Mouse (Mus musculus) olfactory bulb, adult 2 months (tissue): ENCODE data around the gene Gm43191. TPM values are rescaled to one million over a fixed set of nuclear protein-coding genes. Genes with fewer than 3 reads are reported as not detected.
A peak's percentile ranks its signal among the peaks of the same experiment; 100 is the strongest.

Experiments
- H3K27ac ChIP-seq: fragments of 200-500 bp; 2 replicates; pipeline ENCODE4 v1.5.1; 2012; ENCODE audit warnings: low read depth, low read length; ENCODE audit not compliant: insufficient read depth
- H3K4me1 ChIP-seq: fragments of 200-500 bp; 2 replicates; pipeline ENCODE4 v1.6.1; 2012; ENCODE audit warnings: low read length; ENCODE audit not compliant: control insufficient read depth, insufficient read depth
- H3K4me3 ChIP-seq: fragments of 200-500 bp; 2 replicates; pipeline ENCODE4 v1.5.1; 2012; ENCODE audit warnings: mild to moderate bottlenecking, low read depth, low read length, moderate library complexity; ENCODE audit not compliant: insufficient read depth
- CTCF ChIP-seq: fragments of 200-500 bp; IDR thresholded peaks from 2 replicates; pipeline ENCODE4 v1.5.1; 2012; ENCODE audit warnings: low read depth, mild to moderate bottlenecking, low read length, moderate library complexity; ENCODE audit not compliant: insufficient read depth
- POLR2A ChIP-seq: fragments of 200-500 bp; IDR thresholded peaks from 2 replicates; pipeline ENCODE4 v1.6.1; 2012; ENCODE audit warnings: mild to moderate bottlenecking, low read depth, low read length, moderate library complexity; ENCODE audit not compliant: insufficient read depth
- WGBS: fragments of 180-500 bp; shearing (Covaris S2); methylation state at CpG from one replicate; pipeline ENCODE4 v1.1.7; 2018; 5-methylcytosine and 5-hydroxymethylcytosine counted together
- polyA plus RNA-seq: library from polyadenylated mRNA; stranded (reverse); fragments of >200 nt; gene quantifications from 2 replicates; pipeline ENCODE4 v1.2.4, GENCODE M21; 2012; ENCODE audit warnings: low replicate concordance; ENCODE audit not compliant: missing spikeins, insufficient read depth, insufficient read length

Gm43191 gene
- polyA plus RNA-seq, 1 experiment = not detected

DNA sequence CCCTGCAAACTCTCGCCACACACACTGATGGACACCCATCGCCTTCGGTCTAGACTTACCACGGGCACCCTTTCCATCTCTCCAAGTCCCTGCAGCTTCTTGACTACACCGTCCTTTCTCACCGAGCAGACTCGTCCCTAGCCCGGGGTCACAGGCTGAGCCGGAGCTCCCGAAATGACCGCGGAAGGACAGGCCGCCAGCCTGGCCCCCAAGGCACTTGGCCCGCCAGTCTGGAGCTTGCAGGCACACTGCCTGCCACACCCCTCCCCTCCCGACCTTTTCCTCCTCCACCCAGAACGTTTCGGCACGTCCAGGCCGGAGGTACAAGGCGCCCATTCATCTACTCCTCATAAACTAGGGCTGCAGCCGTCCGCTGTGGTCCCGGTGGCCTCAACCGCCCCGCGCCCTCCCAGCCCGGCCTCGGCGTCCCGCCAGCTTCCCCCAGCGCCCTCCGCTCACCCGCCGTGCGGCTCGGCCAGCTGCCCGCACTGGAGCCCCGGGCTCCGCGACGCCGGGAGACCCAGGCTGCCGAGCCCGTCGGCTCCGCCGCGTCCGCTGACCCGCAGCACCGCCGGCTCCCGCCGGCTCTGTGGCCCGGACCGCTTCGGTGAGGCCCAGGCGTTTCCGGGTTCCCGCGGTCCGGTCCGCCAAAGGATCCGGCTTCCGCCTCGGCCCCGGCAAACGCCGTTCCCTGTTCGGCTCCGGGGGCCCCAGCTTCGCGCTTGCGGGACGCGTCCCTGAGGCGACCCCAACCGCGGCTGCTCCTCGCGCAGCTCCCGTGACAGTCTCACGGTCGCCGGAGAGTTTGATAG is 30.8 kb upstream of the Gm43191 start:
- Histone ChIP-seq H3K27ac (no peak overlapping the region), H3K4me1 (peaks cover 6% of the 10 kb centered on the region), H3K4me3 (peak overlapping the region; percentile 74)
- 0 out of 2 replicates have a peak, but pooled peaks have one; percentile 56 for TF ChIP-seq POLR2A
- TF ChIP-seq CTCF = no peak
- under 1% methylated on average over 85 of the region's 85 CpGs for WGBS

DNA sequence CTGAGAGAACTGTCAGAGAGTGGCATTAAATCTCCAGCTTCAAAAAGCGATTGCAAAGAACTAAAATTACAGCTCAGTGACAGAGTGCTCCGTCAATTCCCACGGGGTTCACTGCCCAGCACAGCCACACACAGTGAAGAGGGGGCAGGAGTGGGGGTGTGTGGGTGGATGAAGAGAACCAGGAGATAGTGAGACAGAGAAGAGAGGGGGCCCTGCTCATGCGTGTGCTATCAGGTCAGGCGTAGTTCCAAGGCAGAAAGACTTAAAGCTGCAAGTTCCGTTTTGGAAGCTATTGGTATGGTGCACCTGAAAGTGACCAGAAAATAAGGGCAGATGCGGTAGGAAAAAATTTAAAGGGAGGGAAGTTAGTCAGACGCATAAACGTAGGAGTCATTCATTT is 29.9 kb upstream of the Gm43191 start:
- no peak overlapping the region for H3K27ac ChIP-seq
- peaks cover 6% of the 10 kb centered on the region for H3K4me1 ChIP-seq
- 56% methylated on average over 9 of the region's 9 CpGs for WGBS
- no peak overlapping the region for H3K4me3 ChIP-seq
- TF ChIP-seq CTCF = no peak
- TF ChIP-seq POLR2A = no peak

DNA sequence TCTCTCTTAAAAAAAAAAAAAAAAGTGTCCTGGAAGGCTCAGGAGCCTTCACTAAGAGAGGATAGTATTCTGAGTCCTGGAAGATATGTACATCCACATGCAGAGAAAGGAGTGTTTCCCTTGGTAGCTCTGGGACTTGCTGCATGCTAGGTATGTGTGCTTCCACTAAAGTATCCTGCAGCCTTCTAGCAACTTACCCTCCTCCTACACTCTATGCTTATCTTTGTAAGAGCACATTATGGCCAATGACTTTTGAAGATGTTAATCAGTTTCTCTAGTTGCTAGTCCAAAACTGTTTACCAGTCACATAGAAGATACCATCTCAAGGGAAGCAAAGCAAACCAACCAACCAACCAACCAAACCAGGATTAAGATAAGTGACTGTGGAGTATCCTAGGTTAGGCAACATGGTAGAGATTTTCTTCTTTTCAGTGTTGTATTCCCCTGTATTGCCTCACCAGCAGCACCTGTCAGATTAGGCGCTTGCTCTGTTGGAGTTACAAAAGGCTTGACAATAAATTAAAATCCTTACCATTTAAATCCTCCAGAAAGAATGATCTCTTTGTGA is 24.7 kb upstream of the Gm43191 start:
- Histone ChIP-seq H3K4me3 (no peak overlapping the region), H3K4me1 (no peaks in the 10 kb centered on the region; the same call in 1 of the 2 replicates), H3K27ac (no peak overlapping the region)
- 92% methylated on average over 1 of the region's 1 CpGs for WGBS
- no peak for TF ChIP-seq CTCF
- no peak for TF ChIP-seq POLR2A

DNA sequence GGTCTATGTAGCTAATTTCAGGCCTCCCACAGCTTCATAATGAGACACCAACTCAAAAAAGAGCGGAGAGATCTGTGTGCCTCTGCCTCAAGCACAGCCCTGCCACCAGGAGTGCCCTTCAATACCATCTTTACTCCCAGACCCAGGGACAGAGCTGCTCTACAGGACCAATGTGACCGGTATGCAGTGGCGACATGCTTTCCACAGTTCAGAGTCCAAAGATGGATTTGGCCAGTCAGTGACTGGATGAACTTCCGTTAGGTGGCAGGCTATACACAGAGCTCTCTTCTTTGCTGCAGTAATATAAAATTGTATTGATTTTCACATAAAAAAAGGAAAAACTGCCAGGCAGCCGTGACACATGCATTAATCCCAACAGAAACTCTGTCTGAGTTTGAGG is 22.8 kb upstream of the Gm43191 start:
- WGBS = 93% methylated on average over 5 of the region's 5 CpGs
- no peak for TF ChIP-seq POLR2A
- TF ChIP-seq CTCF = no peak
- no peak overlapping the region for H3K27ac ChIP-seq
- no peaks in the 10 kb centered on the region for H3K4me1 ChIP-seq
- H3K4me3 ChIP-seq = no peak overlapping the region

DNA sequence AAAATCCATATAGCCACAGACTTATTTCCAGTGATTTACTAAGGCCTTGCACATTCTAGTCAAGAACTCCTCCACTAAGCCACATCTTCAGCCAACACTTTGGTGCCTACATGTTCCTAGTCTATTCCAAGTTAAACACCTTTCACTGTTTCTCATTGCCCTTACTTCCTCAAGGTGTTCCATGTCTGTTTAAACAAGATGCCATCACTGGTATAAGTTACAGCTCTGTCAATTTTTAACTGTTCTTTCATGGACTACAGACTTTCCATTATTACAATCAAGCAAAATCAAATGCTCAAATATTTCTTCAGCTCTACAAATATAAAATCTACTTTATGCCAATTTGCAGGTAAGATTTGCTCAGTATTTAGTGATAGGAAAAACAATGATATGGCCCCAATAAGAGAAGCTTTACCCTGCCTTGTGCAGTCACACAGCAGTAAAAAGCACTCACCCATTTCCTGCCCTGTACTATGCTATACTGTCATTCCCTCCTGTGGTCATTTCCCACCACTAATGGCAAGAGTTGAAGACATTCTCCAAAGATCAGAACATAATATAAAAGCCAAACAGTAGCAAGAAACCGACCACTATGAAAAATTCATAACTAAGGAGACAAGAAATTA is 21.7 kb upstream of the Gm43191 start:
- 90% methylated on average over 1 of the region's 1 CpGs for WGBS
- no peak for TF ChIP-seq CTCF
- no peak for TF ChIP-seq POLR2A
- Histone ChIP-seq H3K27ac (no peak overlapping the region), H3K4me3 (no peak overlapping the region), H3K4me1 (no peaks in the 10 kb centered on the region)

DNA sequence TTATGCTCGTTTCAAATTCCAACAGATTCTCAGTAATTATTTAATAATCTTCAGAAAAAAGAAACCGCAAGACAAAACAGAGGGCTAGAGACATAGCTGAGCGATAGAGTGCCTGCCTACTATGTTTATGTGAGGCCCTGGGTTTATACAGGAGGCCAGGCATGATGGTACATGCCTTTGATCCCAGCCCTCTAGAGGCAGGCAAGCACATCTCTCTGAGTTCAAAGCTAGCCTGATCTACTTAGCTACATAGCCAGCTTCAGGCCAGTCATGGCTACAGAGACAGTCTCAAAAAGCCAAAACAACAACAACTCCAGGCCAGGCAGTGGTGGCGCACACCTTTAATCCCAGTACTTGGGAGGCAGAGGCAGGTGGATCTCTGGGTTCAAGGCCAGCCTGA is 20.5 kb upstream of the Gm43191 start:
- TF ChIP-seq POLR2A (no peak), CTCF (no peak)
- Histone ChIP-seq H3K4me1 (no peaks in the 10 kb centered on the region), H3K27ac (no peak overlapping the region), H3K4me3 (no peak overlapping the region)
- WGBS = 94% methylated on average over 4 of the region's 4 CpGs

DNA sequence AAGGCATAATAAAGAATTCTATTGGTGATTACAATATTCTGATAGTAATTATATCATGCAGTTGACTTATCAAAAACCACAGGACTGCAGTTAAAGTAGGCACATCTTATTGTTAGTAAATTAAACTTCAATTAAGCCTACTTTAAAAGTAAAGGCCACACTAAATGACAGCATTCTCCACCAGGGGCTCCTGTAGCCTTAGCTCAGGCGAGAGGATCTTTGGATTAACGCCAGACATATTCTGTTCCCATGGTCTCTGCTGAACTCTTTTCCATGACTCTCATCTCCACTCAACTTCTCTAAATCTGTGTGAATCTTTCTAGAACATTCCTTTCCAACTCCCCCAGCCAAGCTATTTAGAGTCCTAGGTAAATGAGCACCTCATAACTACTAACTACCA is 17.7 kb upstream of the Gm43191 start:
- 60% methylated on average over 2 of the region's 2 CpGs for WGBS
- no peak for TF ChIP-seq POLR2A
- no peak for TF ChIP-seq CTCF
- no peak overlapping the region for H3K27ac ChIP-seq
- H3K4me3 ChIP-seq = no peak overlapping the region
- no peaks in the 10 kb centered on the region for H3K4me1 ChIP-seq

DNA sequence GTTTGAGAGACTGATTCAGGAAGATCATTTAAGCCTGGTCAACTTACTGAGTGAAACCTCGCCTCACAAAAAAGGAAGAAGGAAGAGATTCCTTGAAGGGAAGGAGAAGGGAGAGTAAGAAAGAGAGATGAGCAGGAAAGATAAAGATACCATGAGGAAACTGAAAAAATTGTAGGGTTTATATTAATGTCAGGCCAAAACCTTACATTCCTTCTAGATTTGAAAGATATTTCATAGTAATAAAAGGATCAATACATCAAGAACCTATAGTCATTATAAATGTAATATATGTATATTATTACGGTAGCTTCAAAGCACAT is 14.6 kb upstream of the Gm43191 start:
- 95% methylated on average over 2 of the region's 2 CpGs for WGBS
- no peak overlapping the region for H3K4me3 ChIP-seq
- no peak overlapping the region for H3K27ac ChIP-seq
- no peaks in the 10 kb centered on the region for H3K4me1 ChIP-seq
- TF ChIP-seq POLR2A (no peak), CTCF (no peak)

DNA sequence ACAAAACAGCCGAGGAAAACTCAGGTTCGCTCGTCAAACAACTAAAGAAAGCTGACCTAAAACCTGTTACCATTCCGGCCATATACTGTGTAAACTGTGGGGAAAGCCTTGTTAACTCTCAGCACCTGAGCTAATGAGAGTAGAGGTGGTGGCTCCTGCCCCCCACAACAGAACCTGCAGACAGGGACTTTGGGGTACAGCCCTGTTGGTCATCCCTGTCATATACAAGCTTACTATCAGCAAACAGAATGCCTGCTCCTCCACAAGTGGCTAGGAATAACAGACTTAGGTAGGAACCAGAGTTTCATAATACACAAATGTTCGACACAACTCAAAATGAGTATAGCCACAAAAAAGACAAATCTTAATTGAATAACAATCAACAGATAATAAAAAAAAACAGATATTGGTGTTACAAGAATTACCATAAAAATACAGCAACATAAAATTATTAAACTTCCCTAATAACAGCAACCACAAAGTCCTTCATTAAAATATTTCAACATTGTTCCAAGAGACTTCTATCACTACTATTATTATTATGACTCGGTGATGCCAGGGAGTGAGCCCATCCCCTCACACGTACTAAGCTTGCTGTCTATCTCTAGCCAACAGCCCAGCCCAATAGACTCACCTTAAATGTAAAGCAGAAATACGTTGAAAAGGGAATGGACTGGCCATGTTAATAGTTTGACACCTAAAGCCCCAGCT is 14.1 kb upstream of the Gm43191 start:
- Histone ChIP-seq H3K4me3 (no peak overlapping the region), H3K27ac (no peak overlapping the region), H3K4me1 (no peaks in the 10 kb centered on the region)
- TF ChIP-seq CTCF = no peak
- TF ChIP-seq POLR2A = no peak
- WGBS = 90% methylated on average over 8 of the region's 8 CpGs
